Mouse (Mus musculus) hindbrain, embryonic 12.5 days (tissue): ENCODE data around the gene Uhrf1bp1. TPM values are rescaled to one million over a fixed set of nuclear protein-coding genes. Genes with fewer than 3 reads are reported as not detected.

Experiments
- ATAC-seq: fragments of 200-750 bp; cut with Nextera tagmentation; 2 replicates; pipeline ENCODE4 v1.8.0; 2017; ENCODE audit warnings: moderate TSS enrichment; ENCODE audit not compliant: low FRiP score
- H3K27ac ChIP-seq: fragments of 300-500 bp; sonication (generic); 2 replicates; pipeline ENCODE4 v1.5.1; 2016; ENCODE audit warnings: mild to moderate bottlenecking
- H3K27me3 ChIP-seq: fragments of 300-500 bp; sonication (generic); 2 replicates; pipeline ENCODE4 v1.6.1; 2016; ENCODE audit warnings: mild to moderate bottlenecking
- H3K36me3 ChIP-seq: fragments of 300-500 bp; sonication (generic); 2 replicates; pipeline ENCODE4 v1.6.1; 2016; ENCODE audit warnings: mild to moderate bottlenecking
- H3K4me1 ChIP-seq: fragments of 300-500 bp; sonication (generic); 2 replicates; pipeline ENCODE4 v1.6.1; 2016
- H3K4me2 ChIP-seq: fragments of 300-500 bp; sonication (generic); replicated peaks from 2 replicates; pipeline ENCODE4 v1.6.1; 2016; ENCODE audit warnings: mild to moderate bottlenecking
- H3K4me3 ChIP-seq: fragments of 300-500 bp; sonication (generic); 2 replicates; pipeline ENCODE4 v1.5.1; 2016; ENCODE audit warnings: mild to moderate bottlenecking
- H3K9ac ChIP-seq: fragments of 300-500 bp; sonication (generic); 2 replicates; pipeline ENCODE4 v1.6.1; 2016; ENCODE audit warnings: mild to moderate bottlenecking, moderate library complexity
- H3K9me3 ChIP-seq: fragments of 300-500 bp; sonication (generic); replicated peaks from 2 replicates; pipeline ENCODE4 v1.6.1; 2016; ENCODE audit warnings: mild to moderate bottlenecking
- WGBS: fragments of 180-500 bp; shearing (Covaris S2); methylation state at CpG from one replicate; pipeline ENCODE4 v1.1.7; 2016; 5-methylcytosine and 5-hydroxymethylcytosine counted together
- polyA plus RNA-seq: library from polyadenylated mRNA; unstranded; fragments of >200 nt; fragmentation: Nextera tagmentation; extraction: Ambion mirVana; gene quantifications from 2 replicates; pipeline ENCODE4 v1.2.1, GENCODE M21; 2016

Gene Uhrf1bp1
- 9.4 TPM in 2 replicates for polyA plus RNA-seq

DNA sequence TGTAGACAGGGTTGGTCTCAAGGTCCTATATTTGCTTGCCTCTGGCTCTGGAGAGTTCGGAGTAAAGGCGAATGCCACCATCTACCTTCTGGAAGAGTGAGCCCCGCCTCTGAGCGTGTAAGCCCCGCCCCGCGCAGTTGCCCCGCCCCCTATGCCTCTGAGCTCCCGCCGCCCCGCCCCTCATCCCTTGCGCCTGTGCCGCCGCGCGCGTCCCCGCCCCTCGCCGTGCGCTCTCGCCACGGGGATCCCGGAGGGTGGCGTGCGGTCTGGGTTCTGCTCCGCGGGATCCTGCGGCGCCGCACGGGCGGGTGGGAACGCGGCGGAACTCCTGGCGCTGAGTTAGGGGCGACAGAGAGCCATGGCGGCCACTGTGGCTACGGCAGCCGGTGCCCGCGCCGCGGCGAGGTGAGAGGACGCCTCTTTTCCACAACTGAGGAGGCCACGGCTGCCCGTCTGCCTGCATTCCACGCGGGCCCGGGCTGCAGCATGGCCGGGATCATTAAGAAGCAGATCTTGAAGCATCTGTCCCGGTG lies at the start of gene Uhrf1bp1:
Gene Uhrf1bp1 (plus strand): TSS at position 177 of the 533 bp plus-strand sequence.
- under 1% methylated on average over 53 of the region's 54 CpGs for WGBS
- peak; percentile 82 for ATAC-seq
- Histone ChIP-seq H3K27ac (peak within 1 kb of the TSS; percentile 85), H3K9me3 (no peaks in the 10 kb centered on the region), H3K27me3 (no peaks in the 10 kb centered on the region), H3K4me2 (peak within 1 kb of the TSS; percentile 80), H3K36me3 (peaks cover 22% of the 10 kb centered on the region), H3K9ac (peak within 1 kb of the TSS; percentile 94), H3K4me3 (peak within 1 kb of the TSS; percentile 89), H3K4me1 (peaks cover 29% of the 10 kb centered on the region)

DNA sequence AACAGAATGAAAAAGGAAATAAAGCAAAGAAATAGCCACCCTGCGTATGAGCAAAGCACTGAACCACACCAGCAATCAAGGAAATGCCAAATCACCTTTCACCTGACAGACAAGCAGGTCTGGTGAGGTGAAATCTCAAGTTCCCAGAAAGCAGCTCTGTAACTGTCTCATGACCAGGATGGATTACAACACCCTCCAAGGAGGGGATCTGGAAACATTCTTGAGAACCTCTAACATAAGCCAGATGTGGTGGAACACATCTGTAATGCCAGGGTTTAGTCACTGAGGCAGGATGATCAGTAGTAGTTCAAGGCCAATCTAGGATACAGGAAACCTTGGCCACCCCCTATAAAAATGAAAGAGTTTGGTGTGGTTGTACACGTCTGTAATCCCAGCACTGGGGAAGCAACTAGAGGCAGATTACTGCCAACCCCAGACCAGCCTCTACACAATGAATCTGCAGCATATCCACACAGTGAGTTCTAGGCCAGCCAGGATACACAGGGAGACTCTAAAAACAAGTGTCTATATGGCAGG lies 48.6 kb upstream of the Uhrf1bp1 start:
- no peak overlapping the region for H3K9ac ChIP-seq
- no peak for ATAC-seq
- no peaks in the 10 kb centered on the region for H3K27me3 ChIP-seq
- peaks cover 7% of the 10 kb centered on the region; the same call in 1 of the 2 replicates for H3K4me1 ChIP-seq
- 86% methylated on average over 2 of the region's 2 CpGs for WGBS
- H3K36me3 ChIP-seq = no peaks in the 10 kb centered on the region
- H3K27ac ChIP-seq = no peak overlapping the region
- H3K4me3 ChIP-seq = no peak overlapping the region
- no peaks in the 10 kb centered on the region for H3K9me3 ChIP-seq
- H3K4me2 ChIP-seq = no peak overlapping the region

DNA sequence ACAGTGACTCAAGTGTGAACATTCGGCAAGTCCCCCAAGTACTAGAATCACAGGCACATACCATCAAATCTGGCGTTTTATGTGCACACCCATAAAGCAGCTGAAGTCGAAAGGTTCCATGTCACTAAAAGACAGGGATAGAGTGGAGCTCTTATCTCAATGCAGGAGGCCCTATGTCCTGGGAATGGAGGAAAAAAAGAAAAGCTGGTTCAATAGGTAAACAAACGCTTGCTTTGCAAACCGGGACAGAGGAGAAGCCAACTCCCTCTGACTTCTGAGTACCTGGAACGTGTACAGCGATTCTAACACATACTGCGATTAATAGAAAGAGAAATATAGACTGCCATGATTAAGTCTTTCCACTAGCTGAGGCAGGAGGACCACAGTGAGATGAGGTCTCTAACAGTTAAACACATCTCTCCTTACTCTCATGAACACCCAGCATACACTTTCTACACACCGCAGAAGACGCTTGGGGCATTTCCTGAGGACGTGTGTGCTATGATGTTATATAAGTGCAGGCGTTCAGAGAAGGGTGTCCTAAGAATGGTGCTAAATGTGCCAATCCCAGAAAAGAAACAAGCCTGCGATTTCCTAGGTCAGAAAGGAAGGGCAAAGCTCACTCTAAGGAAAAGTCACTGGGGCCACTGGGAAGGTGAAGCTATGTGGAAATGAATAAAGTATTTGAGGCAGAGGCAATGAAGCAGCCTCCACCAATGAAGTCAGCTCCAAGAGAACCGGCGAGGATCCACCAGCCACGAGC lies 45.5 kb upstream of the Uhrf1bp1 start:
- H3K27me3 ChIP-seq = no peaks in the 10 kb centered on the region
- H3K27ac ChIP-seq = no peak overlapping the region
- ATAC-seq = no peak
- H3K9ac ChIP-seq = no peak overlapping the region
- 94% methylated on average over 16 of the region's 16 CpGs for WGBS
- H3K4me3 ChIP-seq = no peak overlapping the region
- no peaks in the 10 kb centered on the region for H3K4me1 ChIP-seq
- H3K9me3 ChIP-seq = no peaks in the 10 kb centered on the region
- H3K4me2 ChIP-seq = no peak overlapping the region
- no peaks in the 10 kb centered on the region for H3K36me3 ChIP-seq

DNA sequence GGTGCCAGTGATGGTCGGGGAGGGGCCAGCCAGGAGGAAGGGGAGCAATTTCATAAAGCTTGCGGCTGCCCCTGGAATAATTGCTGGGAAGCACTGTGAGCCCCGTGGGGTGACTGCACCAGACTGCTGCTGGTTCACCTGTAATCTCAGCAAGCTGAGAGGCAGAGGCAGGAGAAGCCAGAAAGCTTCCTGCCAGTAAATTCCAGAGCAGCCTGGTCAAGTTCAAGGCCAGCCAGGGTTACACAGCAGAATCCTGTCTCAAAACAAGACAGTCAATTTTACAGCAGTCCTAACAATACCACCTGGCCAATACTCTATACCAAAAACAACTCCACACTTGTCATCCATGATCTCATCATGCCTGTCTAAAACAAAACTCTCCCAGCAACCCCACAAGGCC lies 44.3 kb upstream of the Uhrf1bp1 start:
- ATAC-seq = no peak
- no peaks in the 10 kb centered on the region for H3K4me1 ChIP-seq
- WGBS = 85% methylated on average over 3 of the region's 3 CpGs
- H3K27ac ChIP-seq = no peak overlapping the region
- no peak overlapping the region for H3K9ac ChIP-seq
- H3K27me3 ChIP-seq = no peaks in the 10 kb centered on the region
- no peaks in the 10 kb centered on the region for H3K9me3 ChIP-seq
- H3K4me3 ChIP-seq = no peak overlapping the region
- H3K4me2 ChIP-seq = no peak overlapping the region
- no peaks in the 10 kb centered on the region for H3K36me3 ChIP-seq

DNA sequence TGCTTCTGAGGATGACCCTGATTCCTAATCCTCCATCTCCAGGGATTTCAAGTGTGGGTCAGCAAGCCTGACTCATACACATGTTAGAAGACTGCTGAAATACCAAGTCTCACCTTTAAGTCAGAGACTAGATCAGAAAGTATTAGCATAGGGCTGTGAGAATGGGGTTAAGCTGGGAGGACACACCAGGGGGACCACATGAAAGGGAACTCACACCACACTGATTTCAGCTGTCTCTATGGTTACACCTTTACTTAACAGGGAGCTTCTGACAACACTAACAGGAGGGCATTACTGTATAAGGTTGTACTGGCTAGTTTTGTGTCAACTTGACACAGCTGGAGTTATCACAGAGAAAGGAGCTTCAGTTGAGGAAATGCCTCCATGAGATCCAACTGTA lies 41.6 kb upstream of the Uhrf1bp1 start:
- Histone ChIP-seq H3K4me1 (peaks cover 19% of the 10 kb centered on the region), H3K27ac (no peak overlapping the region), H3K9me3 (no peaks in the 10 kb centered on the region), H3K9ac (no peak overlapping the region), H3K27me3 (no peaks in the 10 kb centered on the region), H3K36me3 (no peaks in the 10 kb centered on the region), H3K4me2 (no peak overlapping the region), H3K4me3 (no peak overlapping the region)
- ATAC-seq = no peak

DNA sequence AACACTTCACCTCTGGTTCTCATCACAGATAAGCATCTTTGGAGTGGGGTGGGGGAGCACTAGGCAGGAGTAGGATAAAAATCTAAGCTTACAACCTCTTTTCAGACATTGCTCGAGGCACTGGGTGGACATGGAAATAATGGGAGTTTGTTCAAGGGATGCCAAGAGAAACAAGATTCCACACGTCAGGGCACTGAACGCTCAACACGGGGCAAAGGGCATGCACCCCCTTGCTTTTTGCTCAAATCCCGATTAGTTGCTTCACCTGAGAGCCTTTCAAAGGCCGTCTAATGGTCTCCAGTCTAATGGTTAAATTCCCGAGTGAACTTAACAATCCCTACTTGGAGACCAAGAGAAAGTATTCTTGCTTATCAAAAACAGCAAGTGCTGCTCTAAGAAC lies 37.2 kb upstream of the Uhrf1bp1 start:
- 32% methylated on average over 7 of the region's 7 CpGs for WGBS
- no peak for ATAC-seq
- no peaks in the 10 kb centered on the region for H3K27me3 ChIP-seq

DNA sequence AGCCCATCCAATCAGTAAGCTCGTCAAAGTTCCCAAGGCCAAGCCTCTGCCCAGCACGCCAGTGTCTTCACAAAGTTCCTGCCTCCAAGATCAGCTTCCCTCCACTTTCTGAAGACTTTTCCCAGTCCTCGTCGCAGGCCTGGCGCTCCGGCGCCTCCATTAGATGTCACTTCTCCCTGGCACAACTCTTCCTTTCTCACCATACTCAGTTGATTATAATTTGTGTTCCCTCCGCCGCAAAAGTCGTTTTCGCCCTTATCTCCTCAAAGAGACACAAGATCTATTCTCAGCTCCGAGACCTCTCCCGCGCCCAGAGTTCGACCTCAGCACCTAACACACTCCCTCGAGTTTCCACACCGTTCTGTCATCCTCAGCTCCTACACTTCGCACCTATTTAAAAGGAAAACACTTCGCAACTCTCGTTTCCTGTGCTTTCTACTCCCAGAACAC lies 36.7 kb upstream of the Uhrf1bp1 start:
- ATAC-seq = no peak
- peak overlapping the region; percentile 94 for H3K4me2 ChIP-seq
- peak overlapping the region; percentile 85 for H3K9ac ChIP-seq
- no peaks in the 10 kb centered on the region for H3K36me3 ChIP-seq
- WGBS = under 1% methylated on average over 20 of the region's 20 CpGs
- H3K9me3 ChIP-seq = no peaks in the 10 kb centered on the region
- peaks cover 27% of the 10 kb centered on the region for H3K4me1 ChIP-seq
- H3K4me3 ChIP-seq = peak overlapping the region; percentile 79
- no peaks in the 10 kb centered on the region for H3K27me3 ChIP-seq
- peak overlapping the region; percentile 87 for H3K27ac ChIP-seq

More for the DNA sequence above, 37.2 kb upstream of the Uhrf1bp1 start:
- Histone ChIP-seq H3K4me3 (peak overlapping the region; percentile 79), H3K9me3 (no peaks in the 10 kb centered on the region), H3K4me2 (peak overlapping the region; percentile 94), H3K27ac (no peak overlapping the region), H3K9ac (peak overlapping the region; percentile 85), H3K4me1 (peaks cover 27% of the 10 kb centered on the region), H3K36me3 (no peaks in the 10 kb centered on the region)

DNA sequence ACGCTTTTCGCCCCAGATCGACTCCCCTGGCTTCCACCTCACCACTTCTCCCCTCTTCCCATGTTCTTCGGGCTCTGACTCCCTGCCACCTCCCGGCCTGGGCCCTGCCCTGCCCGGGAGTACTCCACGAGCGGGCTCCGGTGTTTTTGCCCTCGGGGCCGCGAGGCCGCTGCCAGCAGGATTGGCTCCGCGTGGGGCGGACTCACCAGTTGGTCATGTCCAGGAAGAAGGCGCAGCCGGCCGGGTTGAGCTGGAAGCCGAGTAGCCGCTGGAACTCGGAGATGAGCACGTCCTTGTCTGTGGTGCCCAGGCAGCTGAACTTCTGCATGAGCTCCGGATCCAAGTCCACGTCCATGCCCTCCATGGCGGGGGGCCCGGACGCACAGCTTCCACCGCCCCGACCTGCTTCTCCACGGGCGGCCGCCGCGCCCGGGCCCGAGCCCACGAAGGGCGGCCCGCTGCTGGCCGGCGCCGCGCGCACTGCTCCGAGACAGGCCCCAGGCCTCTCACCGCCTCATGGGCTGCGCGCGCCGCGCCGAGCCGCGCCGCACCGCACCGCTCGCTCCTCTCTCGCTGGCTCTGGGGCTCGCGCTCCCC lies 36.2 kb upstream of the Uhrf1bp1 start:
- peak overlapping the region; percentile 94 for H3K4me2 ChIP-seq
- H3K36me3 ChIP-seq = no peaks in the 10 kb centered on the region
- H3K4me1 ChIP-seq = peaks cover 27% of the 10 kb centered on the region
- under 1% methylated on average over 51 of the region's 62 CpGs for WGBS
- ATAC-seq = peak; percentile 89
- peak overlapping the region; percentile 85 for H3K9ac ChIP-seq
- H3K27ac ChIP-seq = peak overlapping the region; percentile 87
- H3K9me3 ChIP-seq = no peaks in the 10 kb centered on the region
- H3K4me3 ChIP-seq = peak overlapping the region; percentile 79
- no peaks in the 10 kb centered on the region for H3K27me3 ChIP-seq

DNA sequence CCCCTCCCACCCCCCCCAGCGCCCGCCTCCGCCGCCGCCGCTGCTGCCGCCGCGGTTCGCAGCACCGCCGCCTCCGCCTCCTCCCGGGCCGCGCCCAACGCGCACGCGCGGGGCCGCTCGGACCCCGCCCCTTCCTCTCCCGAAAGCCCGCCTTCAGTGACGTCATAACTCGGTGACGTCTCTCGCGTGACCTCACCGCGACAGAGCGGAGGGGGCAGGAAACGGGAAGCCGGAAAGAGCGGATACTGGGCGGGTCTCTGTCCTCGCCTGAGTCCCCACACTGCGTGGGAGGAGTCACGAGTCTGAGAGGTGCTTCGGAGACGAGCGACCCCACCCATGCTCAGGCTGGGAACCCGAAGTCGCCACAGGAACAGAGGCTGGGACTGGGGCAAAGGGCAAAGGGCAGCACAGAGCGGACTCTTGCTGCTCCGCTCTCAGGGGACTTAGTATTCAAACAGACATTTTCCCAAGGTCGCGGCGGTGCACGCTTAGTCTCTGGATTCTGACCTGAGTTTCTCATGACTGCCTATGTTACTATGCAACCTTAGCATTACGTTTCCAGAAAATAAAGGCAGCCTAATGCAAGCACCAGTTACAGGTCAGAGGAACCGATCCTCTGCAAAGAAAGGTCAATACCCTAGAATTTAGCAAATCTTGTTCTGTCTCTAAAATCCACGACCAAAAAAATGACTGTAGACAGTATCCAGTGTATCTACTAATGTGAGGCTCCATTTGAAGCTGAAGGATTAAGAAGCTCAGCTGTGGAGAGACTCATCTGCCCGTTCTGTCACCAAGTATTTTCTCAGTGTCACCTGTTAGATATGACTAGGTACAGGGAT lies 35.5 kb upstream of the Uhrf1bp1 start, which contains the start of gene D17Wsu92e:
Gene D17Wsu92e (minus strand): TSS at position 81 of the 839 bp plus-strand sequence.
- H3K9me3 ChIP-seq = no peaks in the 10 kb centered on the region
- peak within 1 kb of the TSS; percentile 94 for H3K4me2 ChIP-seq
- 4% methylated on average over 33 of the region's 56 CpGs for WGBS
- peaks cover 27% of the 10 kb centered on the region for H3K4me1 ChIP-seq
- H3K36me3 ChIP-seq = no peaks in the 10 kb centered on the region
- peak within 1 kb of the TSS; percentile 85 for H3K9ac ChIP-seq
- H3K27ac ChIP-seq = peak within 1 kb of the TSS; percentile 87
- H3K27me3 ChIP-seq = no peaks in the 10 kb centered on the region
- peak; percentile 96 for ATAC-seq
- peak within 1 kb of the TSS; percentile 79 for H3K4me3 ChIP-seq

DNA sequence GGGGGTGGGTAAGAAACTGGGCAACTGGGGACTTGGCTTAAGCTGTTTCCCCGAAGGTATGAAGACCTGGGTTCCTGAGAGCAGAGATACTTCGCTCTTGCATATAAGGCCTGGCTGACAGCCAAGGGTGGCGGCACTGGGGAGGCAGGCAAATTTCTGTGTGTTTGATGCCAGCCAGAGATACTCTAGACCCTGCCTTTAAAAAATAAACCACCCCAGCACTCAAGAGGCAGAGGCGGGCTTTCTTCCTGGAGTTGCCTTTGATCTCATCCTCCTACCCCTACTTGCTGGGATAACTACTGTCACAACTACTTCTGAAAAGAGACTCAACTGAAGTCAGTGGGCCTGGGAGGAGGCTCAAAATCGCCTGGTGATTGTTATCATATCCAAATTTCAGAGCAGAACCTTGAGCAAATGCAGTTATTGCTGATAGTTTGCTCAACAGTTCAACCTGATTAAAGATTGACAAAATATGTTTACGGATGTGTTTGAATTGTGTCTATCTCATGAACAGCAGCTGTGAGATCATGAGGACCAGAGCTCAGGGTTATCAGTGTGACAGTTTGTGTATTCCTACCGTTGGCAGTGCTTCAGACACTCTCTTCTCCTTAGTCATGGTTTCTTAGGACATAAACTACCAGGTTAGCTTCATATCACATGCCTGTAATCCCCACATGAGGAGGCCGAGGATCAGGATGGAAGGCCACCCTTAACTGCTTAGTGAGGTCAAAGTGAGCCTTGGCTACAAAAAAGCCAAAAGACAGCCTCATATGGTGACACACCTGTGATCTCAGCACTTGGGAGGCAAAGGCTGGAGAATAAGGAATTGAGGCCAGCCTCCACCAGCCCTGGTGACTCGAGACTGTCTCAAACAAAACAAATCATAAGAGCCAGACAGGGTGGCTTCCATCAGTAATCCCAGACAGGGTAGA lies 34.6 kb upstream of the Uhrf1bp1 start:
- no peak for ATAC-seq
- Histone ChIP-seq H3K27me3 (no peaks in the 10 kb centered on the region), H3K4me3 (peak overlapping the region; percentile 79; the same call in 1 of the 2 replicates), H3K9ac (no peak overlapping the region), H3K4me1 (peaks cover 32% of the 10 kb centered on the region), H3K36me3 (no peaks in the 10 kb centered on the region), H3K27ac (peak overlapping the region; percentile 82), H3K4me2 (peak overlapping the region; percentile 94), H3K9me3 (no peaks in the 10 kb centered on the region)
- 74% methylated on average over 9 of the region's 9 CpGs for WGBS
